Mouse (Mus musculus): ENCODE results near the gene Tubb5. TPM values are rescaled to one million over a fixed set of nuclear protein-coding genes. Genes with fewer than 3 reads are reported as not detected.
A peak's percentile ranks its signal among the peaks of the same experiment; 100 is the strongest.

Gene Tubb5
- 380 and 447 TPM in 2 replicates for polyA plus RNA-seq (2011; ENCODE audit: insufficient read depth, insufficient read length, low replicate concordance, missing spikeins)

DNA sequence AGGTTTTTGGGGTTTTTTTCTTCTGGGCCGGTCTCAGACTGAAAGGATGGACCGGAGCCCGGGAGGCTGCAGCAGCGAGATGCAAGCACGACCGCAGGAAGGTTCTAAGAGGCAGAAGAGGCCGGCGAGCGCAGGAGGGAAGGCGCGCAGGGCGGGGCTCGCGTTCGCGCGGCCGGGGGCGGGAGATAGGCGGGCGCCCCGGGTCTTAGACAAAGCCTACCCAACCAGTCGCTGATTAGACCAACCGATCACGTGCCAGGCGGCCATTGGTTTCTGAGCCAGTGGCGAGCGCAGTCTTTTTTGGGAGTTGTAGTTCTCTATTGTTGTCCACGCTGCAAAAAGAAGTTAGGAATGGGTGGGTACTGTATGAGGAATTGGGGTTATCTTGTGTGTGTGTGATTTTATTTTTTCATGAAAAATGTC is at the start of gene Tubb5:
Gene Tubb5 (minus strand): TSS at position 185 of the 423 bp plus-strand sequence.
- peaks cover 4% of the 10 kb centered on the region; the same call in 1 of the 2 replicates for H3K4me1 ChIP-seq (ENCODE audit: control insufficient read depth, insufficient read depth, low read length)
- peak within 1 kb of the TSS; percentile 91 for H3K27ac ChIP-seq (ENCODE audit: control insufficient read depth, insufficient read depth, low read depth, low read length, poor library complexity)
- peak; percentile 99 for TF ChIP-seq POLR2A (IDR thresholded peaks at IDR 0.05; ENCODE audit: borderline replicate concordance, control insufficient read depth, low read depth, low read length)
- no peak for TF ChIP-seq CTCF (IDR thresholded peaks at IDR 0.05; ENCODE audit: control insufficient read depth, insufficient read depth, low read length)
- 2% methylated on average over 29 of the region's 29 CpGs for WGBS
- H3K4me3 ChIP-seq (replicated peaks; ENCODE audit: control insufficient read depth, low read depth, low read length): peak within 1 kb of the TSS; percentile 63

DNA sequence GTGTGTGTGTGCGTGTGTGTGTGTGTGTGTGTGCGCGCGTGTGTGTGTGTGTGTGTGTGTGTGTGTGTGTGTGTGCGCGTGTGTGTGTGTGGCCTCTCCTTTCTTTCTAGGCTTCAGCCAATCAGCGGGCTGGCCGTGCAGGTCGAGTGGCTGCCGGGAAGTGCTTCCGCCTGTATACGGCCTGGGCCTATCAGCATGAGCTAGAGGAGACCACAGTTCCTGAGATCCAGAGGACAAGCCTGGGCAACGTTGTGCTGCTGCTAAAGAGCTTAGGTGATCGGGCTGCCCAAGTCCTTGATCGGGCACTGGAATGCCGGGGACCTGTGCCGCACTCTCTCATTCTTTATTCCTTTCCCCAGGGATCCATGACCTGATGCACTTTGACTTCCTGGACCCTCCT is 49.6 kb upstream of the Tubb5 start:
- Histone ChIP-seq H3K4me1 (ENCODE audit: control insufficient read depth, insufficient read depth, low read length) (no peaks in the 10 kb centered on the region), H3K27ac (ENCODE audit: control insufficient read depth, insufficient read depth, low read depth, low read length, poor library complexity) (no peak overlapping the region), H3K4me3 (replicated peaks; ENCODE audit: control insufficient read depth, low read depth, low read length) (no peak overlapping the region)
- TF ChIP-seq POLR2A (IDR thresholded peaks at IDR 0.05; ENCODE audit: borderline replicate concordance, control insufficient read depth, low read depth, low read length) (no peak), CTCF (IDR thresholded peaks at IDR 0.05; ENCODE audit: control insufficient read depth, insufficient read depth, low read length) (no peak)
- WGBS: 79% methylated on average over 17 of the region's 17 CpGs

DNA sequence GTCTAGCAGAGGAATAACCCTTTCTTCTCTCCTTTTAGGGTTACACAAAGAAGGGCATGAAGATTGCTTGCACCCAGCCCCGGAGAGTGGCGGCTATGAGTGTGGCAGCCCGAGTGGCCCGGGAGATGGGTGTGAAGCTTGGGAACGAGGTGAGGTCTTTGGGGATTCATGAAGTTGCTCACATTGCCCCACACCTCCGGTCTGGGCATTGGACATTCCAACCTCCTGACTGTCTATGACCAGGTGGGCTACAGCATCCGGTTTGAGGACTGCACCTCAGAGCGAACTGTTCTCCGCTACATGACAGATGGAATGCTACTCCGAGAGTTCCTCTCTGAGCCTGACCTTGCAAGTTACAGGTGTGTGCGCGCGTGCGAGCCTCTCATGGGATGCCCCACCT is 45.7 kb upstream of the Tubb5 start:
- Histone ChIP-seq H3K4me1 (ENCODE audit: control insufficient read depth, insufficient read depth, low read length) (peaks cover 2% of the 10 kb centered on the region; the same call in 1 of the 2 replicates), H3K4me3 (replicated peaks; ENCODE audit: control insufficient read depth, low read depth, low read length) (no peak overlapping the region), H3K27ac (ENCODE audit: control insufficient read depth, insufficient read depth, low read depth, low read length, poor library complexity) (no peak overlapping the region)
- 94% methylated on average over 14 of the region's 14 CpGs for WGBS
- TF ChIP-seq POLR2A (IDR thresholded peaks at IDR 0.05; ENCODE audit: borderline replicate concordance, control insufficient read depth, low read depth, low read length): no peak
- TF ChIP-seq CTCF (IDR thresholded peaks at IDR 0.05; ENCODE audit: control insufficient read depth, insufficient read depth, low read length): no peak

DNA sequence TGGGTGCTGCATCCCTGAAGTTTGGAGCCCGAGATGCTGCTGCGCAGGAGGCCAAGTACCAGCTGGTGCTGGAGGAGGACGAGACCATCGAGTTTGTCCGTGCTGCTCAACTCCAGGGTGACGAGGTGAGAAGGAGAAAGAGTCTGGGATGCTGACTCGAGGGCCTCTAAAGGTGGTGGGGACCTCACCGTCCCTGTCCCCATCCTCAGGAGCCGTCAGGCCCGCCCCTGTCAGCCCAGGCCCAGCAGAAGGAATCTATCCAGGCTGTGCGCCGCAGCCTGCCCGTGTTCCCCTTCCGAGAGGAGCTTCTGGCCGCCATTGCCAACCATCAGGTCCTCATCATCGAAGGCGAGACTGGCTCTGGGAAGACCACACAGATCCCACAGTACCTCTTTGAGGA is 44.8 kb upstream of the Tubb5 start:
- Histone ChIP-seq H3K4me1 (ENCODE audit: control insufficient read depth, insufficient read depth, low read length) (peaks cover 2% of the 10 kb centered on the region; the same call in 1 of the 2 replicates), H3K27ac (ENCODE audit: control insufficient read depth, insufficient read depth, low read depth, low read length, poor library complexity) (no peak overlapping the region), H3K4me3 (replicated peaks; ENCODE audit: control insufficient read depth, low read depth, low read length) (no peak overlapping the region)
- WGBS: 90% methylated on average over 17 of the region's 17 CpGs
- TF ChIP-seq CTCF (IDR thresholded peaks at IDR 0.05; ENCODE audit: control insufficient read depth, insufficient read depth, low read length) (no peak), POLR2A (IDR thresholded peaks at IDR 0.05; ENCODE audit: borderline replicate concordance, control insufficient read depth, low read depth, low read length) (no peak)

DNA sequence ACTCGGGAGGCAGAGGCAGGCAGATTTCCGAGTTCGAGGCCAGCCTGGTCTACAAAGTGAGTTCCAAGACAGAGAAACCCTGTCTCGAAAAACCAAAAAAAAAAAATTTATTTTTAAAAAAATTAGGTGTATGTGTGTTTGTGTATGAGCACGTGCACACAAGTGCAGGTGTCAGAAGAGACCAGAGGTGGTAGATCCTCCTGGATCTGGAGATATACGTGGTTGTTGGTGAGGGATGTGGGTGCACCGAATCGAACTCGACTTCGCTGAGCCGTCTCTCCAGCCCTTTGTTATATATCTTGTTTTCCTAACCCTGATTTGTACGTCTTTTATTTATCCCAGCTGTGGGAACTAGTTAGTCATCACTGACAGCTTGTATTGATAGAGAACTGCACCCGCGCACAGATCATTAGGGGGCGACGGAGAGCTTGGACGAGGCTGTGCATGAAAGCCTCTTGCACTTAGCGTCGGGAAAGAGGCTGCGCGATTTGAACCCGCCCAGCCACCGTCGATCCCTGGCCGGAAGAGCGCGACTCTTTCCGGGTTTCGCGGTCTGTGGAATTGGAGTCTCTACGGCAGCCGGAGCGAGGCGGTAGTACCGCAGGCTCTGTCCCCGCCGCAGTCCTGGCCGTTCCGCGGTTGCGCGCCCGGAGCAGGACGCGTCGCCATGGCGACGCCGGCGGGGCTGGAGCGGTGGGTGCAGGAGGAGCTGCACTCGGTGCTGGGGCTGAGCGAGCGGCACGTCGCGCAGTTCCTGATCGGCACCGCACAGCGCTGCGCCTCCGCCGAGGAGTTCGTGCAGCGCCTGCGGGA is 41.3 kb upstream of the Tubb5 start, which contains the start of gene Dhx16:
Gene Dhx16 (plus strand): TSS at position 575 of the 813 bp plus-strand sequence.
- H3K27ac ChIP-seq (ENCODE audit: control insufficient read depth, insufficient read depth, low read depth, low read length, poor library complexity): peak within 1 kb of the TSS; percentile 91
- peaks cover 2% of the 10 kb centered on the region; the same call in 1 of the 2 replicates for H3K4me1 ChIP-seq (ENCODE audit: control insufficient read depth, insufficient read depth, low read length)
- peak; percentile 89 for TF ChIP-seq CTCF (IDR thresholded peaks at IDR 0.05; ENCODE audit: control insufficient read depth, insufficient read depth, low read length)
- peak; percentile 75; the same call in 1 of the 2 replicates for TF ChIP-seq POLR2A (IDR thresholded peaks at IDR 0.05; ENCODE audit: borderline replicate concordance, control insufficient read depth, low read depth, low read length)
- peak within 1 kb of the TSS; percentile 90 for H3K4me3 ChIP-seq (replicated peaks; ENCODE audit: control insufficient read depth, low read depth, low read length)
- WGBS: 6% methylated on average over 66 of the region's 66 CpGs

DNA sequence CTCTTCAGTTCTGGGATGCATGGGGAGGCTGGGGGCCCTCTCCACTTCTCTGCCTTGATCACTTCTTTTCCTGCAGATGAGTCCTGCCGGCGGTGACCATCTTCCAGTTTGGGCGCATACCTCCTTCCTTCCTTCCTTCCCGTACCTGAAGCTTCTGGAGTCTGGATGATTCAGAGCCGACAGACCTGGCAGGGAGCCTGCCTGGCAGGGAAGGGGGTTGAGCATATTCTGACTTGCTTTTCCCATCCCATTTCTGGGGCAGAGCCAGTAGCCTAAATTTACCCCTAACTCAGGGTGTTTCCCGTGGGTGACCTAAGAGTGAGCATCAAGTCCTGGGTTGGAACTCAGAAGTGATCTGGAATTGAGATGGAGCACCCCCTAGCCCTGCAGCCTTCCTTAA is 36.6 kb upstream of the Tubb5 start:
- no peak overlapping the region for H3K27ac ChIP-seq (ENCODE audit: control insufficient read depth, insufficient read depth, low read depth, low read length, poor library complexity)
- WGBS: 75% methylated on average over 6 of the region's 6 CpGs
- TF ChIP-seq POLR2A (IDR thresholded peaks at IDR 0.05; ENCODE audit: borderline replicate concordance, control insufficient read depth, low read depth, low read length): no peak
- TF ChIP-seq CTCF (IDR thresholded peaks at IDR 0.05; ENCODE audit: control insufficient read depth, insufficient read depth, low read length): no peak
- H3K4me1 ChIP-seq (ENCODE audit: control insufficient read depth, insufficient read depth, low read length): peaks cover 4% of the 10 kb centered on the region
- H3K4me3 ChIP-seq (replicated peaks; ENCODE audit: control insufficient read depth, low read depth, low read length): no peak overlapping the region

DNA sequence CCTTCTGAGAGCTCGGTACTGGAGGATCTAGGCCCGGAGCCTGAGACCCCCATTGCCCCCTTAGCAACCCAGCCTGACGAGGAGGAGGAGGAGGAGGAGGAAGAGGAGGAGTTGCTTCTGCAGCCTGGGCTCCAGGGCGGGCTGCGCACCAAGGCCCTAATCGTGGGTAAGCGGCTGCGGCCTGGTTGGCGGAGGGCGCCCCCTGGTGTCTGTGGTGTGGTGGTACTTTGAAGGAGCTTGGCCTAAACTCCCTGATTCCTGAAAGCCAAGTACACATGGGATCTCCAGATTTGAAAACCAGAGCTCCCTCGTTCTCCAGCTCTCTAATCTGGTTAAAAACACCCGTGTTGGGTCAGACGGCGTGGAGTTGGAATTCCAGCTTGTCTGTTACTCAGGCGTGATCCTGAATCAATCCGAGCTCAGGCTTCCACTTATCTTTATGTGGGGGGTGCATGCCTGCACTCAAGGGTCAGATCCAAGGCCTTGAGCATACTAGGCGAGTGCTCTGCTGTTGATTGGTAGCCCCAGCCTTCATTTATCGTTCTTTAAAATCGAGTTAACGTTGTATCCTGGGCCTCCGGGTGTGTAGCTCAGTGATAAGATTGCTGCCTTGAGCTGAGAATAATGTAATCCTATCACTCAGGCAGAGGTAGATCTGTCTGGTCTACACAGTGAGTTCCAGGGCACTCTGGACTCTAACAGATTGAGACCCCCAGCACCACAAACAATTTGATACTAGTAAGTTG is 35.8 kb upstream of the Tubb5 start:
- Histone ChIP-seq H3K4me1 (ENCODE audit: control insufficient read depth, insufficient read depth, low read length) (peaks cover 4% of the 10 kb centered on the region), H3K27ac (ENCODE audit: control insufficient read depth, insufficient read depth, low read depth, low read length, poor library complexity) (no peak overlapping the region; the same call in 1 of the 2 replicates), H3K4me3 (replicated peaks; ENCODE audit: control insufficient read depth, low read depth, low read length) (no peak overlapping the region)
- TF ChIP-seq CTCF (IDR thresholded peaks at IDR 0.05; ENCODE audit: control insufficient read depth, insufficient read depth, low read length) (peak; percentile 96), POLR2A (IDR thresholded peaks at IDR 0.05; ENCODE audit: borderline replicate concordance, control insufficient read depth, low read depth, low read length) (no peak)
- WGBS: 24% methylated on average over 21 of the region's 21 CpGs
